ENCODE assay signal across 28 mouse cellular contexts in genomic region chr4:143336096-143336495, GRCm38 (mm10). TPM values are rescaled to one million over a fixed set of nuclear protein-coding genes. Genes with fewer than 3 reads are reported as not detected.
DNase-seq lines count a peak whose midpoint lies in the region; ATAC-seq lines count a peak whose summit lies in the region.
"Had no signal": no experiment of that assay in that cellular context is flagged by ENCODE, and none has a peak within 500 bp of the region (broad histone marks: within the 10 kb centered on the region; RNA-seq: fewer than 3 reads in every experiment).

No protein-coding gene starts in this region.

- no peaks in the 10 kb centered on the region for H3K27me3 ChIP-seq in forebrain, embryonic 16.5 days (replicated peaks; ENCODE audit: control insufficient read depth, insufficient read depth, low read length)
- H3K27me3 ChIP-seq in midbrain, embryonic 16.5 days (ENCODE audit: control insufficient read depth, insufficient read depth, low read depth, low read length): no peaks in the 10 kb centered on the region
- H3K27me3 ChIP-seq: CH12.LX, Patski had no signal

- no peak for ATAC-seq in forebrain, embryonic 16.5 days
- ATAC-seq in midbrain, embryonic 16.5 days: no peak
- ATAC-seq: activated CD4-positive, CD25-positive, alpha-beta regulatory T cell, adult 4 months; CD4-positive, CD25-positive, alpha-beta regulatory T cell, adult 4 months; Patski had no signal

- H3K36me3 ChIP-seq in forebrain, embryonic 16.5 days (ENCODE audit: control insufficient read depth, insufficient read depth): no peaks in the 10 kb centered on the region
- no peaks in the 10 kb centered on the region for H3K36me3 ChIP-seq in midbrain, embryonic 16.5 days (ENCODE audit: control insufficient read depth, insufficient read depth, low read length)
- H3K36me3 ChIP-seq: G1E had no signal

- WGBS in forebrain, embryonic 16.5 days: 37% methylated on average over 2 of the region's 2 CpGs
- 62% methylated on average over 2 of the region's 2 CpGs for WGBS in midbrain, embryonic 16.5 days

- H3K9ac ChIP-seq in forebrain, embryonic 16.5 days (replicated peaks; ENCODE audit: low read depth, low read length): no peak overlapping the region
- H3K9ac ChIP-seq in midbrain, embryonic 16.5 days (ENCODE audit: low read depth, low read length): no peak overlapping the region

- no peaks in the 10 kb centered on the region for H3K4me1 ChIP-seq in forebrain, embryonic 16.5 days (replicated peaks; ENCODE audit: control insufficient read depth, insufficient read depth, low read length)
- no peaks in the 10 kb centered on the region for H3K4me1 ChIP-seq in midbrain, embryonic 16.5 days (ENCODE audit: control insufficient read depth, insufficient read depth, low read length)

- H3K4me3 ChIP-seq in forebrain, embryonic 16.5 days (replicated peaks; ENCODE audit: low read length): no peak overlapping the region
- H3K4me3 ChIP-seq in midbrain, embryonic 16.5 days (ENCODE audit: low read depth, low read length): no peak overlapping the region

- DNase-seq in A20 (ENCODE audit: low read depth, low spot score) (peak; percentile 13), ES-CJ7 (ENCODE audit: low read depth, low spot score) (peak; percentile 38), R1 (ENCODE audit: low read depth, low spot score) (peak; percentile 66), ZHBTc4 (ENCODE audit: low read depth, low spot score) (peak; percentile 51)
- no peak for DNase-seq in cerebellum, postnatal 4 days (ENCODE audit: low spot score in 2 of 2)
- DNase-seq in ovary, postnatal 14 days (ENCODE audit: low spot score): no peak
- DNase-seq: adrenal gland, adult 2 months; adrenal gland, adult 8-10 months; adrenal gland, postnatal 10 days; adrenal gland, postnatal 14 days; adrenal gland, postnatal 25 days; adrenal gland, postnatal 36 days; B cell, adult 2 months; cerebellum, adult 11 months; cerebellum, adult 11-12 months; cerebellum, adult 18-20 months; cerebellum, adult 2 months; cerebellum, adult 8-10 months; cerebellum, adult 9-10 months had no signal

- no peak overlapping the region for H3K4me2 ChIP-seq in forebrain, embryonic 16.5 days (ENCODE audit: low read length)
- H3K4me2 ChIP-seq in midbrain, embryonic 16.5 days (ENCODE audit: low read length): no peak overlapping the region

- H3K9me3 ChIP-seq in forebrain, embryonic 16.5 days (ENCODE audit: control insufficient read depth, low read length): no peaks in the 10 kb centered on the region
- no peaks in the 10 kb centered on the region for H3K9me3 ChIP-seq in midbrain, embryonic 16.5 days (replicated peaks; ENCODE audit: control insufficient read depth, low read length, poor library complexity, severe bottlenecking)

- H3K27ac ChIP-seq in forebrain, embryonic 16.5 days (ENCODE audit: low read length): no peak overlapping the region
- no peak overlapping the region for H3K27ac ChIP-seq in midbrain, embryonic 16.5 days (ENCODE audit: low read length)

RNA-seq across cellular contexts. Expression of gene Lrrc38, which starts 13.5 kb away (rescaled TPM):
- polyA plus RNA-seq in forebrain, embryonic 16.5 days (2015; fragmentation: Nextera tagmentation; extraction: Ambion mirVana): 0.09 and 0.17 TPM in 2 replicates
- polyA plus RNA-seq in midbrain, embryonic 16.5 days (2015; fragmentation: Nextera tagmentation; extraction: Ambion mirVana): 0.40 and 0.52 TPM in 2 replicates
- polyA plus RNA-seq: activated CD4-positive, CD25-positive, alpha-beta regulatory T cell, adult 4 months; C2C12; CD4-positive, CD25-positive, alpha-beta regulatory T cell, adult 4 months; G1E; Patski had no signal

RNA-seq across cellular contexts. Expression of gene Pdpn, which starts 36.7 kb away (rescaled TPM):
- polyA plus RNA-seq in forebrain, embryonic 16.5 days (2015; fragmentation: Nextera tagmentation; extraction: Ambion mirVana): 41.3 and 53.3 TPM in 2 replicates
- polyA plus RNA-seq in midbrain, embryonic 16.5 days (2015; fragmentation: Nextera tagmentation; extraction: Ambion mirVana): 36.1 and 40.2 TPM in 2 replicates
- polyA plus RNA-seq: CD4-positive, CD25-positive, alpha-beta regulatory T cell, adult 4 months; G1E had no signal

RNA-seq across cellular contexts. Expression of gene Pramel1, which starts 58.1 kb away (rescaled TPM):
- polyA plus RNA-seq in forebrain, embryonic 16.5 days (2015; fragmentation: Nextera tagmentation; extraction: Ambion mirVana): not detected in 2 replicates
- not detected in 2 replicates for polyA plus RNA-seq in midbrain, embryonic 16.5 days (2015; fragmentation: Nextera tagmentation; extraction: Ambion mirVana)
- polyA plus RNA-seq: activated CD4-positive, CD25-positive, alpha-beta regulatory T cell, adult 4 months; adrenal gland, adult 2 months; brain, embryonic 14.5 days; C2C12; CD4-positive, CD25-positive, alpha-beta regulatory T cell, adult 4 months; G1E; Patski had no signal

Comparison
In these comparisons a context has a peak if more than half of its experiments do, and no peak if none do; other contexts are left out.
1. DNase-seq: peak in A20 (single experiment), ES-CJ7 (single experiment), R1 (single experiment) and ZHBTc4 (single experiment); none in cerebellum, postnatal 4 days (0 of 2) and ovary, postnatal 14 days (single experiment).